Mouse (Mus musculus): ENCODE results near the gene Cntrob. TPM values are rescaled to one million over a fixed set of nuclear protein-coding genes. Genes with fewer than 3 reads are reported as not detected.
A peak's percentile ranks its signal among the peaks of the same experiment; 100 is the strongest.

Cntrob gene
- 36.0 and 37.2 TPM in 2 replicates for polyA plus RNA-seq (2016; fragmentation: Nextera tagmentation; extraction: Ambion mirVana)

DNA sequence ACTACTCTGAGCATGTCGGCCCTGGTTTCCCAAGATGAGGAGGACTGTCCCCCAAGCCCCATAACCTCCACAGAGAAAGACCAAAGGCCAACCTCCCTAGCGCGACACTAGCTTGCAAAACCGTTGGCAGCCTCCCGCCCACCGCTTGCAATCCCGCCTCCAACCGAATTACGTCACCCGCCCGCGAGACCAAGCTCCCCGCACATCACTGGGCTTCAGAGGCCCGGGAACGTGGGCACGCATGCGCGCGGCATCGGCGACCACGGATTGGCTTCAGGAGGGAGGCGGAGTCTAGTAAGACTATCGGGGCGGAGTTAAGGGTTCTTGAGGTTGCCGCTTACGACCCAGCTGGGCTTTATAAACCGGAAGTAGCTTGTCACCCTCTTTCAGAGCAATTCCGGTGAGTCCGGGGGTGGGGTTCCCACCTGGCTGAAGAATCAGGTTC lies at the start of gene Cntrob, which contains the start of gene Trappc1:
Cntrob (minus strand) TSS at position 109 of the 445 bp plus-strand sequence.
Trappc1 (plus strand) TSS at position 314 of the 445 bp plus-strand sequence.
- Histone ChIP-seq H3K27me3 (peaks cover 23% of the 10 kb centered on the region), H3K4me3 (replicated peaks) (peak within 1 kb of the TSS; percentile 61), H3K9ac (replicated peaks) (peak within 1 kb of the TSS; percentile 81), H3K27ac (peak within 1 kb of the TSS; percentile 93), H3K4me2 (peak within 1 kb of the TSS; percentile 84), H3K9me3 (no peaks in the 10 kb centered on the region), H3K4me1 (replicated peaks) (peaks cover 44% of the 10 kb centered on the region), H3K36me3 (peaks cover 22% of the 10 kb centered on the region)
- WGBS = under 1% methylated on average over 30 of the region's 30 CpGs
- peak; percentile 83 for ATAC-seq (ENCODE audit: insufficient number of reproducible peaks, insufficient read depth, low FRiP score, low TSS enrichment, low read depth)

DNA sequence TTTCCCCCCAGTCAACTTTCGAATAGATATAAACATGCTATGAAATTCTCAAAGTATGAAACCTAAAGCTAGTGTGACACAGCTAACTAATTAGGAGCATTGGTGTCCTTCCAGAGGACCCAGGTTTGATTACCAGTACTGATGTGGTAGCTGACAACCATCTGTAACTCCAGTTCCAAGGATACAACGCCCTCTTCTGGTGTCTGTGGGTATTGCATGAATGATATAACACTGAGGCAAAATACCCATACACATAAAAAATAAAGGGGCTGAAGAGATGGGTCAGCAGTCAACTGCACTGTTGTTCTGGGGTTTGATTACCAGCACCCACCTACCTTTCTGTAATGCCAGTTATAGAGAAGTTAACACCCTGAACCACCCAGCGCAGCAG lies 49.2 kb upstream of the Cntrob start:
- 64% methylated on average over 3 of the region's 3 CpGs for WGBS

GRCm38 (mm10) chr11:69372056-69372779 lies 48.6 kb upstream of the Cntrob start:
- peaks cover 29% of the 10 kb centered on the region for H3K4me1 ChIP-seq (replicated peaks)
- peak overlapping the region; percentile 41; the same call in 1 of the 2 replicates for H3K27ac ChIP-seq
- no peak for ATAC-seq (ENCODE audit: insufficient number of reproducible peaks, insufficient read depth, low FRiP score, low TSS enrichment, low read depth)
- WGBS = 63% methylated on average over 12 of the region's 12 CpGs
- peak overlapping the region; percentile 39; the same call in 1 of the 2 replicates for H3K4me2 ChIP-seq
- peak overlapping the region; percentile 40 for H3K9ac ChIP-seq (replicated peaks)
- H3K36me3 ChIP-seq = peaks cover 49% of the 10 kb centered on the region
- H3K9me3 ChIP-seq = peaks cover 6% of the 10 kb centered on the region; the same call in 1 of the 2 replicates
- H3K4me3 ChIP-seq (replicated peaks) = 0 out of 2 replicates have a peak overlapping the region, but pooled peaks have one; percentile 6
- no peaks in the 10 kb centered on the region for H3K27me3 ChIP-seq

More for the DNA sequence above, 49.2 kb upstream of the Cntrob start:
- H3K36me3 ChIP-seq = peaks cover 55% of the 10 kb centered on the region
- ATAC-seq (ENCODE audit: insufficient number of reproducible peaks, insufficient read depth, low FRiP score, low TSS enrichment, low read depth) = no peak
- no peak overlapping the region for H3K4me3 ChIP-seq (replicated peaks)
- peaks cover 27% of the 10 kb centered on the region for H3K4me1 ChIP-seq (replicated peaks)
- peaks cover 6% of the 10 kb centered on the region; the same call in 1 of the 2 replicates for H3K9me3 ChIP-seq
- no peaks in the 10 kb centered on the region for H3K27me3 ChIP-seq
- H3K4me2 ChIP-seq = no peak overlapping the region
- H3K9ac ChIP-seq (replicated peaks) = no peak overlapping the region
- peak overlapping the region; percentile 41; the same call in 1 of the 2 replicates for H3K27ac ChIP-seq

DNA sequence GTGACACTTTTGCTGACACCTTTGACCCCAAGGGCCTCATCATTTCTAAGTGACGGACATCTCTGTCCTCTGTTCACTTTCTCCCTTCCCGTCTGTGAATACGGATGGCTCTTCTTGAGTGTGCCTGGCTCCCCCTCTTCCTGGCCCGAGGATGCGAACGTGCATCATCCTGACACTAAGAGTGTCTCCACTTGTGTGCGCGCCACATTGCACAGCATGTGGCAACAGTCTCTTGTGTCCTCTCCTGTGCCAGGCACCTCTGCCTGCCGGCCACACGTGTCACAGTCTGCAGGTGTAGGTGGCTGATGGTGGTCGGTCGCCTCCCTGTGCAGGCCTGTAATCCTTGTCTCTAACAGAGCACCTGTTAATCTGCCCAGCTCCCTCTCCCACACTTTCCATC lies 48.0 kb upstream of the Cntrob start:
- peak overlapping the region; percentile 6; the same call in 1 of the 2 replicates for H3K4me3 ChIP-seq (replicated peaks)
- WGBS = 48% methylated on average over 12 of the region's 12 CpGs
- no peaks in the 10 kb centered on the region for H3K27me3 ChIP-seq
- peak overlapping the region; percentile 39 for H3K4me2 ChIP-seq
- H3K4me1 ChIP-seq (replicated peaks) = peaks cover 29% of the 10 kb centered on the region
- no peak for ATAC-seq (ENCODE audit: insufficient number of reproducible peaks, insufficient read depth, low FRiP score, low TSS enrichment, low read depth)
- H3K9ac ChIP-seq (replicated peaks) = peak overlapping the region; percentile 40
- peak overlapping the region; percentile 76; the same call in 1 of the 2 replicates for H3K27ac ChIP-seq
- H3K36me3 ChIP-seq = peaks cover 43% of the 10 kb centered on the region
- peaks cover 6% of the 10 kb centered on the region; the same call in 1 of the 2 replicates for H3K9me3 ChIP-seq

DNA sequence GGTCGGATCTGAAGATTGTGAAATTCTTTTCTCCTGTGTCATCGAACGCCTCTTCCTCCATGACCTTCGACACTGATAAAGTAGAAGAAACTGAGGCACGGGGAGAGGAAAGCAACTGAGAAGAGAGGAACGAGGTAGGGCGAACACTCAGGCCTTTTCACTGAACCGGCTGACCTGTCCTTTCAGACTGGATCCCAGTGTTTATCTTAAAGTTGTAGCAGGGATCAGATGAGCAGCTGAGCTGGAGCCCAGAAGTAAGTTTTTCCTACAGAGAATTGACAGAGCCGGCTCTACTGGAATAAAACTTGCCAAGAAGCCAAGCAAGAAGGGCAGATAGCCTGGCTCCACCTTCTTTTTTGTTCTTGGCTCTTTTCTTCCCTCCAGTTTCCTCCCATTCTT lies 47.2 kb upstream of the Cntrob start:
- H3K36me3 ChIP-seq = peaks cover 37% of the 10 kb centered on the region
- peak overlapping the region; percentile 76 for H3K27ac ChIP-seq
- 0 out of 2 replicates have a peak overlapping the region, but pooled peaks have one; percentile 8 for H3K4me3 ChIP-seq (replicated peaks)
- peaks cover 6% of the 10 kb centered on the region; the same call in 1 of the 2 replicates for H3K9me3 ChIP-seq
- H3K4me2 ChIP-seq = peak overlapping the region; percentile 39
- WGBS = 25% methylated on average over 9 of the region's 9 CpGs
- no peak for ATAC-seq (ENCODE audit: insufficient number of reproducible peaks, insufficient read depth, low FRiP score, low TSS enrichment, low read depth)
- H3K4me1 ChIP-seq (replicated peaks) = peaks cover 33% of the 10 kb centered on the region
- no peaks in the 10 kb centered on the region for H3K27me3 ChIP-seq
- no peak overlapping the region for H3K9ac ChIP-seq (replicated peaks)

- Histone ChIP-seq H3K9me3 (peaks cover 6% of the 10 kb centered on the region; the same call in 1 of the 2 replicates), H3K9ac (replicated peaks) (peak overlapping the region; percentile 100), H3K27me3 (no peaks in the 10 kb centered on the region), H3K4me1 (replicated peaks) (peaks cover 40% of the 10 kb centered on the region), H3K36me3 (peaks cover 33% of the 10 kb centered on the region), H3K27ac (peak overlapping the region; percentile 100), H3K4me3 (replicated peaks) (peak overlapping the region; percentile 95), H3K4me2 (peak overlapping the region; percentile 97)
- ATAC-seq (ENCODE audit: insufficient number of reproducible peaks, insufficient read depth, low FRiP score, low TSS enrichment, low read depth) = no peak
- WGBS = 36% methylated on average over 2 of the region's 2 CpGs
Measured at GRCm38 (mm10) chr11:69369990-69370816, 46.6 kb upstream of the Cntrob start.

DNA sequence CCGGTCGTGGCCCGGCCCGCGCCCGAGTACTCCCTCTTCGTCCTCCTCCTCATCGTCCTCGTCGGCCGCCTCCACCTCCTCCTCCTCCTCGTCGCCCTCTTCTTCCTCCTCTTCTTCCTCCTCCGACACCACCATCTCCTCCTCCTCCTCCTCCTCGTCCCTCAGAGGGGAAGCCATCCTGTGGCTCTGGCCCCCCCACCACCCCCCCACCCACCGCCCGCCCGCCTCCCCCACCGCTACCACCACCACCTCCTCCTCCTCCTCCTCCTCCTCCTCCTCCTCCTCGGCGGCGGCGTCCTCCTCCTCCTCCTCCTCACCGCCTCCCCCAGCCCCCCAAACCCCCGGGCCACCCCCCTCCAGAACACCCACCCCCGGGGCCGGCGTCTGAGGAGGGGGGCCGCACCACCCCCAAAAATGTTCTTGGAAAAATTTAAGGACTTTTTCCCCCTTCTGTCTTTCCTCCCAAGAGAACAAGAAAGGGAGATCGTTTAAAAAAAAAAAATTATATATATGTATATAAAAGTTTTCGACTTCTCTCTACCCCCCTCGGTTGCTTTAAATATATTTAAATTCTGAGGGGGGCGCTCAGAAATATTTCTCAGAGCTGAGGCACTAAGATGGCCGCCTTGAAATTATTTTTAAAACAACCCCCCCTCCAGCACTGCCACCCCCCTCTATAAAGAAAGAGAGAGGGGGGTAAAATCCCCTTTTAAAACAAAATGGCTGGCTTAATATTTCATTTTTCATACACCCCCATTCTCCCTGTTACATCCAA lies 45.8 kb upstream of the Cntrob start, which contains the start of gene Chd3:
Chd3 (minus strand) TSS at position 192 of the 775 bp plus-strand sequence.
- H3K27ac ChIP-seq = peak within 1 kb of the TSS; percentile 100
- H3K36me3 ChIP-seq = peaks cover 31% of the 10 kb centered on the region
- H3K9ac ChIP-seq (replicated peaks) = peak within 1 kb of the TSS; percentile 100
- H3K9me3 ChIP-seq = peaks cover 6% of the 10 kb centered on the region; the same call in 1 of the 2 replicates
- peaks cover 48% of the 10 kb centered on the region for H3K4me1 ChIP-seq (replicated peaks)
- H3K4me2 ChIP-seq = peak within 1 kb of the TSS; percentile 97
- ATAC-seq (ENCODE audit: insufficient number of reproducible peaks, insufficient read depth, low FRiP score, low TSS enrichment, low read depth) = no peak
- WGBS = 5% methylated on average over 9 of the region's 34 CpGs
- no peaks in the 10 kb centered on the region for H3K27me3 ChIP-seq
- H3K4me3 ChIP-seq (replicated peaks) = peak within 1 kb of the TSS; percentile 95

- WGBS = under 1% methylated on average over 63 of the region's 106 CpGs
- peaks cover 52% of the 10 kb centered on the region for H3K4me1 ChIP-seq (replicated peaks)
- H3K9ac ChIP-seq (replicated peaks) = peak overlapping the region; percentile 100
- peaks cover 6% of the 10 kb centered on the region; the same call in 1 of the 2 replicates for H3K9me3 ChIP-seq
- H3K4me3 ChIP-seq (replicated peaks) = peak overlapping the region; percentile 95
- H3K27me3 ChIP-seq = no peaks in the 10 kb centered on the region
- H3K4me2 ChIP-seq = peak overlapping the region; percentile 97
- peaks cover 32% of the 10 kb centered on the region for H3K36me3 ChIP-seq
- no peak for ATAC-seq (ENCODE audit: insufficient number of reproducible peaks, insufficient read depth, low FRiP score, low TSS enrichment, low read depth)
- H3K27ac ChIP-seq = peak overlapping the region; percentile 100
Measured at GRCm38 (mm10) chr11:69368356-69369214, 45.0 kb upstream of the Cntrob start.

- no peak; the same call in 1 of the 2 replicates for ATAC-seq (ENCODE audit: insufficient number of reproducible peaks, insufficient read depth, low FRiP score, low TSS enrichment, low read depth)
- peak overlapping the region; percentile 100 for H3K9ac ChIP-seq (replicated peaks)
- WGBS = under 1% methylated on average over 22 of the region's 22 CpGs
- no peaks in the 10 kb centered on the region for H3K27me3 ChIP-seq
- H3K4me3 ChIP-seq (replicated peaks) = peak overlapping the region; percentile 95
- H3K27ac ChIP-seq = peak overlapping the region; percentile 100
- H3K36me3 ChIP-seq = peaks cover 32% of the 10 kb centered on the region
- H3K9me3 ChIP-seq = peaks cover 5% of the 10 kb centered on the region; the same call in 1 of the 2 replicates
- H3K4me2 ChIP-seq = peak overlapping the region; percentile 97
- peaks cover 55% of the 10 kb centered on the region for H3K4me1 ChIP-seq (replicated peaks)
Measured at GRCm38 (mm10) chr11:69367616-69368355, 44.2 kb upstream of the Cntrob start.
